Mouse (Mus musculus) MEL (cell line): ENCODE measurements around the gene Limd2. TPM values are rescaled to one million over a fixed set of nuclear protein-coding genes. Genes with fewer than 3 reads are reported as not detected.
"Not testable (repeated sequence)": the region's sequence is repeated elsewhere in the genome, so short reads cannot be mapped to it uniquely, and the experiment has no call there.

Source experiments
- DNase-seq: peaks from one replicate; pipeline ENCODE4 v3.0.0; 2011; ENCODE audit warnings: low read depth, low spot score
- H3K27ac ChIP-seq: 2 replicates; pipeline ENCODE4 v1.5.1; 2012; ENCODE audit warnings: low read depth, mild to moderate bottlenecking, control low read depth, low read length, moderate library complexity; ENCODE audit not compliant: control insufficient read depth
- H3K27me3 ChIP-seq, 2 experiments: fragments of 150-350 bp in 1 of 2; sonication (generic) in 1 of 2; 2 replicates each; pipeline ENCODE4 v1.6.1; 2012; ENCODE audit warnings: low read length in 2 of 2, mild to moderate bottlenecking in 2 of 2, improper control_type of control experiment in 1 of 2, moderate library complexity in 1 of 2; ENCODE audit not compliant: insufficient read depth in 2 of 2, control insufficient read depth in 1 of 2
- H3K36me3 ChIP-seq, 2 experiments: 2 replicates each; pipeline ENCODE4 v1.6.1; 2012 to 2014; ENCODE audit warnings: low read length in 2 of 2, improper control_type of control experiment in 1 of 2, inconsistent platforms in 1 of 2, mild to moderate bottlenecking in 1 of 2; ENCODE audit not compliant: insufficient read depth in 2 of 2, control insufficient read depth in 1 of 2
- H3K4me1 ChIP-seq, 2 experiments: fragments of 150-350 bp in 1 of 2; sonication (generic) in 1 of 2; 2 replicates each; pipeline ENCODE4 v1.6.1; 2012; ENCODE audit warnings: low read length in 2 of 2, improper control_type of control experiment in 1 of 2, mild to moderate bottlenecking in 1 of 2; ENCODE audit not compliant: insufficient read depth in 2 of 2, control insufficient read depth in 1 of 2
- H3K4me3 ChIP-seq, 2 experiments: fragments of 150-350 bp in 1 of 2; sonication (generic) in 1 of 2; 2 replicates each; pipeline ENCODE4 v1.5.1; 2012; ENCODE audit warnings: low read depth in 2 of 2, low read length in 2 of 2, mild to moderate bottlenecking in 2 of 2, moderate library complexity in 2 of 2, control low read depth in 1 of 2, improper control_type of control experiment in 1 of 2; ENCODE audit not compliant: control insufficient read depth in 1 of 2, insufficient read depth in 1 of 2
- H3K79me2 ChIP-seq: 2 replicates; pipeline ENCODE4 v1.6.1; 2012; ENCODE audit warnings: mild to moderate bottlenecking, low read length, moderate library complexity; ENCODE audit not compliant: control insufficient read depth, poor library complexity, insufficient read depth
- H3K9ac ChIP-seq: 2 replicates; pipeline ENCODE4 v1.6.1; 2012; ENCODE audit warnings: low read depth, mild to moderate bottlenecking, control low read depth, low read length, moderate library complexity; ENCODE audit not compliant: control insufficient read depth, poor library complexity, severe bottlenecking
- H3K9me3 ChIP-seq: fragments of 150-350 bp; sonication (generic); replicated peaks from 2 replicates; pipeline ENCODE4 v1.6.1; 2012; ENCODE audit warnings: mild to moderate bottlenecking, low read length, improper control_type of control experiment, moderate library complexity; ENCODE audit not compliant: insufficient read depth
- BHLHE40 ChIP-seq: IDR thresholded peaks from 2 replicates; pipeline ENCODE4 v1.6.1; 2012; ENCODE audit warnings: low read depth, mild to moderate bottlenecking, inconsistent platforms, low read length, improper control_type of control experiment, borderline replicate concordance
- CHD2 ChIP-seq: IDR thresholded peaks from 2 replicates; pipeline ENCODE4 v1.6.1; 2011; ENCODE audit warnings: low read length, improper control_type of control experiment
- E2F4 ChIP-seq: IDR thresholded peaks from 2 replicates; pipeline ENCODE4 v1.6.1; 2011; ENCODE audit warnings: low read depth, low read length, improper control_type of control experiment, borderline replicate concordance
- EP300 ChIP-seq, 2 experiments: IDR thresholded peaks; 2 replicates each; pipeline ENCODE4 v1.6.1; 2011; ENCODE audit warnings: improper control_type of control experiment in 2 of 2, low read length in 2 of 2, low read depth in 1 of 2, mild to moderate bottlenecking in 1 of 2
- ETS1 ChIP-seq: IDR thresholded peaks from 2 replicates; pipeline ENCODE4 v1.6.1; 2012; ENCODE audit warnings: low read depth, mild to moderate bottlenecking, inconsistent platforms, low read length, improper control_type of control experiment, moderate library complexity
- GATA1 ChIP-seq: IDR thresholded peaks from 2 replicates; pipeline ENCODE4 v1.6.1; 2011; ENCODE audit warnings: low read depth, low read length, improper control_type of control experiment
- HCFC1 ChIP-seq: IDR thresholded peaks from 2 replicates; pipeline ENCODE4 v1.6.1; 2012; ENCODE audit warnings: low read depth, mild to moderate bottlenecking, inconsistent platforms, low read length, improper control_type of control experiment, moderate library complexity
- KAT2A ChIP-seq: conservative IDR thresholded peaks from 2 replicates; pipeline ENCODE4 v1.6.1; 2012; ENCODE audit warnings: low read depth, low read length, improper control_type of control experiment, inconsistent platforms
- MAFK ChIP-seq: IDR thresholded peaks from 2 replicates; pipeline ENCODE4 v1.6.1; 2011; ENCODE audit warnings: low read depth, mild to moderate bottlenecking, low read length, improper control_type of control experiment, borderline replicate concordance
- MAX ChIP-seq: IDR thresholded peaks from 2 replicates; pipeline ENCODE4 v1.6.1; 2011; ENCODE audit warnings: low read length, improper control_type of control experiment
- MAZ ChIP-seq: IDR thresholded peaks from 2 replicates; pipeline ENCODE4 v1.6.1; 2012; ENCODE audit warnings: low read depth, mild to moderate bottlenecking, inconsistent platforms, low read length, improper control_type of control experiment
- MEF2A ChIP-seq: IDR thresholded peaks from 2 replicates; pipeline ENCODE4 v1.6.1; 2014; ENCODE audit warnings: low read depth, mild to moderate bottlenecking, inconsistent platforms, low read length, improper control_type of control experiment; ENCODE audit not compliant: poor library complexity, insufficient replicate concordance, severe bottlenecking; ENCODE audit errors: extremely low read depth
- MYB ChIP-seq: IDR thresholded peaks from 2 replicates; pipeline ENCODE4 v1.6.1; 2011; ENCODE audit warnings: mild to moderate bottlenecking, low read depth, low read length, improper control_type of control experiment
- NELFE ChIP-seq: IDR thresholded peaks from 2 replicates; pipeline ENCODE4 v1.6.1; 2011; ENCODE audit warnings: low read depth, low read length, improper control_type of control experiment
- POLR2A ChIP-seq, 2 experiments: IDR thresholded peaks; 2 replicates each; pipeline ENCODE4 v1.6.1; 2011 to 2012; ENCODE audit warnings: low read length in 2 of 2, mild to moderate bottlenecking in 2 of 2, control low read depth in 1 of 2, improper control_type of control experiment in 1 of 2, low read depth in 1 of 2, moderate library complexity in 1 of 2; ENCODE audit not compliant: control insufficient read depth in 1 of 2, insufficient read depth in 1 of 2, poor library complexity in 1 of 2
- RCOR1 ChIP-seq: IDR thresholded peaks from 2 replicates; pipeline ENCODE4 v1.6.1; 2012; ENCODE audit warnings: low read depth, mild to moderate bottlenecking, inconsistent platforms, low read length, improper control_type of control experiment
- SIN3A ChIP-seq: IDR thresholded peaks from 2 replicates; pipeline ENCODE4 v1.6.1; 2012; ENCODE audit warnings: low read length, improper control_type of control experiment, inconsistent platforms
- TAL1 ChIP-seq: IDR thresholded peaks from 2 replicates; pipeline ENCODE4 v1.6.1; 2012; ENCODE audit warnings: mild to moderate bottlenecking, inconsistent platforms, low read length, moderate library complexity, mixed read lengths
- TBP ChIP-seq: IDR thresholded peaks from 2 replicates; pipeline ENCODE4 v1.8.0; 2011; ENCODE audit warnings: low read depth, low read length, improper control_type of control experiment
- TCF12 ChIP-seq: IDR thresholded peaks from 2 replicates; pipeline ENCODE4 v1.6.1; 2014; ENCODE audit warnings: low read depth, mild to moderate bottlenecking, inconsistent platforms, low read length, improper control_type of control experiment, moderate library complexity
- ZNF384 ChIP-seq: IDR thresholded peaks from 2 replicates; pipeline ENCODE4 v1.6.1; 2012; ENCODE audit warnings: low read depth, mild to moderate bottlenecking, inconsistent platforms, low read length, improper control_type of control experiment
- polyA plus RNA-seq, 2 experiments: library from polyadenylated mRNA; stranded (reverse) in 1 of 2; unstranded in 1 of 2; fragments of >175 nt in 1 of 2; fragments of >200 nt in 1 of 2; gene quantifications; 2 replicates each; pipeline versions ENCODE4 v1.2.1 to v1.2.4; 2012; ENCODE audit warnings: low replicate concordance in 2 of 2, low read depth in 1 of 2; ENCODE audit not compliant: insufficient read length in 2 of 2, insufficient read depth in 1 of 2, missing spikeins in 1 of 2
- total RNA-seq: library from RNA; depleted of rRNA; stranded (reverse); fragments of 300-350 nt; gene quantifications from 2 replicates; pipeline ENCODE4 v1.2.3, GENCODE M21; 2012

Gene Limd2
- total and polyA plus RNA-seq, 3 experiments = 58.6 to 201 TPM; not detected in 1

- H3K4me1 ChIP-seq = peaks cover 18 to 19% of the 10 kb centered on the region in 2 experiments
- no peak overlapping the region for H3K4me3 ChIP-seq
- H3K27ac ChIP-seq = peak overlapping the region; percentile 48
- peaks cover 0 to 30% of the 10 kb centered on the region in 2 experiments; a peak in 2 of 4 replicates for H3K36me3 ChIP-seq
- TF ChIP-seq TCF12 (peak; percentile 100), ZNF384 (peak; percentile 100), TAL1 (peak; percentile 98), HCFC1 (no peak), SIN3A (peak; percentile 86), MAZ (0 out of 2 replicates have a peak, but pooled peaks have one; percentile 1), MYB (peak; percentile 73; the same call in 1 of the 2 replicates), TBP (no peak), NELFE (no peak), ETS1 (peak; percentile 96), GATA1 (peak; percentile 99), BHLHE40 (peak; percentile 41; the same call in 1 of the 2 replicates), MAX (no peak), RCOR1 (peak; percentile 100), MEF2A (peak; percentile 68; the same call in 1 of the 2 replicates), CHD2 (no peak), POLR2A (IDR thresholded peaks at IDR 0.05; ENCODE audit: control insufficient read depth in 1 of 2, insufficient read depth in 1 of 2, low read depth in 1 of 2, low read length in 2 of 2, poor library complexity in 1 of 2) (no peak), KAT2A (no peak), MAFK (peak; percentile 82; the same call in 1 of the 2 replicates), E2F4 (no peak), EP300 (IDR thresholded peaks at IDR 0.05; ENCODE audit: low read depth in 1 of 2, low read length in 2 of 2) (peak; percentile 99)
- TF ChIP-seq, all 39 proteins: peak for 13
- H3K79me2 ChIP-seq = no peaks in the 10 kb centered on the region
- peak; percentile 92 for DNase-seq
- no peaks in the 10 kb centered on the region for H3K27me3 ChIP-seq
- no peaks in the 10 kb centered on the region for H3K9me3 ChIP-seq
- no peak overlapping the region for H3K9ac ChIP-seq
These were observed 31.2 kb downstream of the Limd2 start for GRCm38 (mm10) chr11:106129477-106129876.

- H3K4me3 ChIP-seq, H3K27ac ChIP-seq, H3K9me3 ChIP-seq, H3K27me3 ChIP-seq, H3K79me2 ChIP-seq, H3K9ac ChIP-seq: not testable (repeated sequence)
- peak; percentile 55 for DNase-seq
- peak; percentile 94 for TF ChIP-seq TBP
- peaks cover 0 to 33% of the 10 kb centered on the region in 2 experiments; a peak in 2 of 4 replicates for H3K36me3 ChIP-seq
- H3K4me1 ChIP-seq = peaks cover 22 to 31% of the 10 kb centered on the region in 2 experiments
These were observed 33.8 kb downstream of the Limd2 start for GRCm38 (mm10) chr11:106126727-106127373.
